Mouse (Mus musculus) cortical plate, adult 2 months (tissue): Measurements from ENCODE around the gene Elmsan1.

ENCODE experiments used
- CTCF ChIP-seq: fragments of 200-500 bp; IDR thresholded peaks from 2 replicates; pipeline ENCODE4 v1.5.1; 2011; ENCODE audit warnings: mild to moderate bottlenecking, control low read depth, low read length; ENCODE audit not compliant: insufficient read depth; ENCODE audit errors: extremely low read depth
- POLR2A ChIP-seq: fragments of 200-500 bp; IDR thresholded peaks from 2 replicates; pipeline ENCODE4 v1.6.1; 2011; ENCODE audit warnings: mild to moderate bottlenecking, low read length, control low read depth; ENCODE audit not compliant: insufficient read depth; ENCODE audit errors: extremely low read depth

GRCm38 (mm10) chr12:84198880-84199279 is 19.8 kb downstream of the Elmsan1 start:
- TF ChIP-seq POLR2A (no peak), CTCF (no peak)
